Mouse (Mus musculus) testis, adult 2 months (tissue): ENCODE data around the gene Smpd4. TPM values are rescaled to one million over a fixed set of nuclear protein-coding genes. Genes with fewer than 3 reads are reported as not detected.

Source experiments
- H3K27ac ChIP-seq: fragments of 200-500 bp; 2 replicates; pipeline ENCODE4 v1.5.1; 2012; ENCODE audit warnings: low read depth, low read length; ENCODE audit not compliant: control insufficient read depth, insufficient read depth
- H3K27me3 ChIP-seq: fragments of 200-500 bp; 2 replicates; pipeline ENCODE4 v1.6.1; 2012; ENCODE audit warnings: mild to moderate bottlenecking, low read length, moderate library complexity; ENCODE audit not compliant: control insufficient read depth, insufficient read depth
- H3K36me3 ChIP-seq: fragments of 200-500 bp; 2 replicates; pipeline ENCODE4 v1.6.1; 2012; ENCODE audit warnings: mild to moderate bottlenecking, low read length; ENCODE audit not compliant: control insufficient read depth, insufficient read depth
- H3K4me1 ChIP-seq: fragments of 200-500 bp; 2 replicates; pipeline ENCODE4 v1.6.1; 2012; ENCODE audit warnings: low read length; ENCODE audit not compliant: control insufficient read depth, insufficient read depth
- H3K4me3 ChIP-seq: fragments of 200-500 bp; 2 replicates; pipeline ENCODE4 v1.5.1; 2012; ENCODE audit warnings: low read depth, mild to moderate bottlenecking, low read length, moderate library complexity, mixed read lengths; ENCODE audit not compliant: control insufficient read depth
- CTCF ChIP-seq: fragments of 200-500 bp; IDR thresholded peaks from 2 replicates; pipeline ENCODE4 v1.5.1; 2012; ENCODE audit warnings: low read depth, mild to moderate bottlenecking, inconsistent platforms, low read length, moderate library complexity; ENCODE audit not compliant: control insufficient read depth, insufficient read depth, insufficient replicate concordance
- POLR2A ChIP-seq: fragments of 200-500 bp; IDR thresholded peaks from 2 replicates; pipeline ENCODE4 v1.6.1; 2012; ENCODE audit warnings: low read depth, mild to moderate bottlenecking, inconsistent platforms, low read length, moderate library complexity; ENCODE audit not compliant: control insufficient read depth
- polyA plus RNA-seq: library from polyadenylated mRNA; depleted of rRNA; stranded (reverse); fragments of >200 nt; gene quantifications from 2 replicates; pipeline ENCODE4 v1.2.3, GENCODE M21; 2012

Smpd4 gene
- polyA plus RNA-seq, 1 experiment, result 280 TPM

DNA sequence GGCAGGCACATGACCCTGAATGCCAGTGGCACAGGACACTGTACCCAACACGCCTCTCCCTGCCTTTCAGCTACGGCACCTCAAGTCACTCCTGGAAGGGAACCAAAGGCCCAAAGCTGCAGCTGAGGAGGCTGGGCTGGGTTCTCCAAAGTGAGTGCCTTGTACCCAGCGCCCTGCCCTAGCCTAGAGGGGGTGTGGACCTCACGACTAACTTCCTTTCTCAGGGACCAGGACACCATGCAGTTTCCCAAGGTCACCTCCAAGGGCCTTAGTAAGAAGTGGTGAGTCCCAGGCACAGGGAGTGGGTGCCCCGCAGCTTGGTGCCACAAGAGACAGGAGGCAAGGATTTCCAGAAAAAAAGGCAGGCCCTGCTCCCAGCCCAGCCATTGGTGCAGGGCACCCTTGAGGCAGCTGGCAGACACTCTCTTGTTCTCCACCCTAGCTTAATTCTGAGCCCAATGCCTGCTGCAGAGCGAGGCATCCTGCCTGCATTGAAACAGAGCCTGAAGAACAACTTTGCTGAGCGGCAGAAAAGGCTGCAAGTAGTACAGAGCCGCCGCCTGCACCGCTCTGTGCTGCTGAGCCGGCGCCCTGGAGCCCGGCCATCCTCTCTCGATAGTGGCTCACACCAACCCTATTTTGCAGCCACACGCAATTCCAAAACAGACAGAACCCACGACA lies 30.9 kb downstream of the Smpd4 start:
- TF ChIP-seq CTCF (no peak), POLR2A (no peak)
- Histone ChIP-seq H3K4me3 (no peak overlapping the region), H3K4me1 (peaks cover 5% of the 10 kb centered on the region), H3K36me3 (no peaks in the 10 kb centered on the region; the same call in 1 of the 2 replicates), H3K27me3 (no peaks in the 10 kb centered on the region), H3K27ac (no peak overlapping the region)

- TF ChIP-seq POLR2A (no peak), CTCF (no peak)
- peaks cover 5% of the 10 kb centered on the region for H3K4me1 ChIP-seq
- no peaks in the 10 kb centered on the region; the same call in 1 of the 2 replicates for H3K36me3 ChIP-seq
- H3K27me3 ChIP-seq, result no peaks in the 10 kb centered on the region
- H3K27ac ChIP-seq, result no peak overlapping the region
- H3K4me3 ChIP-seq, result no peak overlapping the region
Observed at GRCm38 (mm10) chr16:17650711-17651110, 31.6 kb downstream of the Smpd4 start.

- TF ChIP-seq POLR2A, result no peak
- TF ChIP-seq CTCF, result no peak
- Histone ChIP-seq H3K4me3 (no peak overlapping the region), H3K4me1 (no peaks in the 10 kb centered on the region), H3K27ac (no peak overlapping the region), H3K36me3 (no peaks in the 10 kb centered on the region), H3K27me3 (no peaks in the 10 kb centered on the region)
Observed at GRCm38 (mm10) chr16:17652607-17653006, 33.5 kb downstream of the Smpd4 start.

GRCm38 (mm10) chr16:17653601-17654000 lies 34.4 kb downstream of the Smpd4 start:
- H3K36me3 ChIP-seq, result no peaks in the 10 kb centered on the region
- TF ChIP-seq POLR2A, result no peak
- TF ChIP-seq CTCF, result no peak
- no peaks in the 10 kb centered on the region for H3K4me1 ChIP-seq
- H3K4me3 ChIP-seq, result peak overlapping the region; percentile 11
- H3K27ac ChIP-seq, result no peak overlapping the region
- no peaks in the 10 kb centered on the region for H3K27me3 ChIP-seq

DNA sequence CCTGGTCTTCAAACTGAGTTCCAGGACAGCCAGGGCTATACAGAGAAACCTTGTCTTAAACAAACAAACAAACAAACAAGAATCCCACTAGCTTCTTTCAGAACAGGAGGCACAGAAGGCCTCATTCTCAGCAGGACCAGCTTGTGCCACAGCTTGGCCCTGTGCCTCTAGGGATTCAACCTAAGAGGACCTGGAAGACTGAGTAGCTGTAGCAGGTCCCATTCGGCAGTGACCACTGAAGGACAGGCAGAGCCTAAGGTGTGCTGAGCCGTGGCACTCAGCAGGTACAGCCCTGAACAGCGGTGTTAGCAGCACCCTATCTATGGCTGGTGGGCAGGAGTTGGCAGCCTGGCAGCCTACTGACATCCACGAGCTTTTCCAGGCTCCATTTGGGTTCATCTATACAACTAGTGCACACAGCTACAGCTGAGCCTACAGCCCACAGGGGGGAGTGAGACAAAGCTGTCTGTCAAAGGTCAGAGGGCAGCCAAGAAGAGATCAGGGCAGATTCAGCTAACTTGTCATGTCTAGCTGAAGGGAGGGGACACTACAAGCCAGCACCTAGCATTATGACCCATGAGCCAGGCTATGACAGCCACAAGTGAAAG lies 35.1 kb downstream of the Smpd4 start:
- H3K36me3 ChIP-seq, result no peaks in the 10 kb centered on the region

DNA sequence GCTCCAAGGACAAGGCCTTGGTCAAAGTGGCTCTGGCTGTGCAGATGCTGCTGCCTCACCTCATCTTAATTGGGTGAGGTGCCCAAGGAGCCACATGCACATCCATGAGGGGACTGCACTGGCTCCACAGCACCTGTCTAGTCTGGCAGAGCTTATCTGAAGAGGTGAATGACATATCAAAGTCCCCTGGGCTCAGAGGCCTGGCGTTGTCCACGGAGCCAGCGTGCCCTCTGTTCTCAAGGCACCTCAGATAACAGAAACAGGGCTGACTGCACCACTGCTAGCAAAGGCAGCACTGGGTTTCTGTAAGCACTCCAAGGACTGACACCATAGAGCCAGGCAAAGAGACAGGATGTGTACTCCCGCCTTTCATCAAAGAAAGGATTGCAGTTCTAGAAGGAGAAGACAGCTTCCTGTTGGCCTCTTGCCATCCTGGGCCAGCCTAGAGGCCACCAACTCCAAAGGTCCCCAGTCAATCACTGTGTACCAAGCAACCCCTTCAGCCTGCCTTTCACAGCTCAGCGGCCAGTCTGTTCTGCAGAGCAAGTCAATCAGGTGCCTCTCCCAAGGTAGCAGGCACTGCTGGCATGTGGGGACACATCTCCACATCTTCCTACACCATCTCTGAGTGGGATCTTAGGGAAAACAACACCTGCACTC lies 37.2 kb downstream of the Smpd4 start:
- Histone ChIP-seq H3K4me3 (no peak overlapping the region), H3K4me1 (no peaks in the 10 kb centered on the region), H3K36me3 (no peaks in the 10 kb centered on the region), H3K27me3 (no peaks in the 10 kb centered on the region), H3K27ac (no peak overlapping the region)
- no peak for TF ChIP-seq CTCF
- TF ChIP-seq POLR2A, result no peak

More for the DNA sequence above, 35.1 kb downstream of the Smpd4 start:
- Histone ChIP-seq H3K4me1 (no peaks in the 10 kb centered on the region), H3K4me3 (peak overlapping the region; percentile 31), H3K27ac (peak overlapping the region; percentile 45), H3K27me3 (no peaks in the 10 kb centered on the region)
- no peak for TF ChIP-seq CTCF
- no peak for TF ChIP-seq POLR2A

DNA sequence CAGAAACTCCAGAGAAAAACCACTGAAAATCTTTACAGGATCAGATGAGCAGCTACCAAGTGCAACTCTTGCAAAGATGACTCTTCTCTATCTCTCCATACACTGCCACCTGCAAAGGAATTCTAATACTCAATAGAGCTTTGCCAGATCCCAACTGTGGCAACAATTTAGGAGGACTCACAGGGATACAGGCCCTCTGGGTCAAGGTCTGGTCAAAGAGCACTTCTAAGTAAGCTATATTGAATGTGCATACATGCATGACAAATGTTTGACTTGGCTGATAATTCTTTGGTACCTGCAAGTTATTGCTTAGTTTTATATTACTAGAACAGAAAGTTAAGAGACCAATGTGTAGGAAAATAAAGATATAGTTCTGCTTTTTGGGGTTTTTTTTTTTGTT lies 46.4 kb downstream of the Smpd4 start:
- H3K36me3 ChIP-seq, result peaks cover 1% of the 10 kb centered on the region; the same call in 1 of the 2 replicates
- no peak for TF ChIP-seq POLR2A
- no peak for TF ChIP-seq CTCF

More for the DNA sequence above, 46.4 kb downstream of the Smpd4 start:
- Histone ChIP-seq H3K27me3 (no peaks in the 10 kb centered on the region), H3K4me3 (no peak overlapping the region), H3K27ac (no peak overlapping the region), H3K4me1 (no peaks in the 10 kb centered on the region)
